Mouse (Mus musculus): ENCODE measurements around the gene Zcchc7.

- no peak for TF ChIP-seq CTCF (IDR thresholded peaks at IDR 0.05 in 2 of 3, conservative IDR thresholded peaks at IDR 0.05 in 1 of 3; ENCODE audit: control insufficient read depth in 1 of 3, insufficient read depth in 1 of 3, low read depth in 2 of 3, low read length in 3 of 3, poor library complexity in 1 of 3, severe bottlenecking in 1 of 3)
- no peak for TF ChIP-seq MAX (IDR thresholded peaks at IDR 0.05; ENCODE audit: low read length)
- TF ChIP-seq USF2 (IDR thresholded peaks at IDR 0.05; ENCODE audit: borderline replicate concordance in 1 of 2, insufficient read depth in 1 of 2, low read depth in 1 of 2, low read length in 2 of 2), result no peak
- TF ChIP-seq POLR2A (IDR thresholded peaks at IDR 0.05; ENCODE audit: control insufficient read depth in 1 of 2, insufficient read depth in 1 of 2, low read depth in 1 of 2, low read length in 2 of 2, poor library complexity in 1 of 2), result no peak
- TF ChIP-seq ELF1 (IDR thresholded peaks at IDR 0.05; ENCODE audit: low read depth, low read length), result no peak
- TF ChIP-seq SIN3A (IDR thresholded peaks at IDR 0.05; ENCODE audit: low read length), result no peak
- TF ChIP-seq MAFK (IDR thresholded peaks at IDR 0.05; ENCODE audit: borderline replicate concordance, low read depth, low read length), result no peak
- no peak for TF ChIP-seq E2F4 (IDR thresholded peaks at IDR 0.05; ENCODE audit: borderline replicate concordance, low read depth, low read length)
- no peak for TF ChIP-seq EP300 (IDR thresholded peaks at IDR 0.05; ENCODE audit: low read depth in 1 of 2, low read length in 2 of 2)
- no peak for TF ChIP-seq TCF12 (IDR thresholded peaks at IDR 0.05; ENCODE audit: low read depth, low read length)
- no peak for TF ChIP-seq GATA1 (IDR thresholded peaks at IDR 0.05; ENCODE audit: low read depth, low read length)
- no peak for TF ChIP-seq ZC3H11A (IDR thresholded peaks at IDR 0.05; ENCODE audit: low read depth, low read length)
- no peak for TF ChIP-seq RAD21 (IDR thresholded peaks at IDR 0.05; ENCODE audit: low read depth, low read length)
- TF ChIP-seq USF1 (IDR thresholded peaks at IDR 0.05; ENCODE audit: low read depth, low read length), result no peak
These were observed 15.2 kb upstream of the Zcchc7 start for GRCm38 (mm10) chr4:44740471-44740870.

Measured in MEL (cell line).